Mouse (Mus musculus): Measurements from ENCODE around the gene Lilra6. TPM values are rescaled to one million over a fixed set of nuclear protein-coding genes. Genes with fewer than 3 reads are reported as not detected.
"Not testable (repeated sequence)": the region's sequence is repeated elsewhere in the genome, so short reads cannot be mapped to it uniquely, and the experiment has no call there.

The Lilra6 gene
- 0.14 TPM in 1 of 2 replicates, not detected in the other for polyA plus RNA-seq (2016; fragmentation: Nextera tagmentation; extraction: Ambion mirVana)

- H3K36me3 ChIP-seq; H3K27ac ChIP-seq; H3K27me3 ChIP-seq; ATAC-seq (ENCODE audit: insufficient number of reproducible peaks, insufficient read depth, low FRiP score, low TSS enrichment); H3K4me2 ChIP-seq (replicated peaks); H3K4me3 ChIP-seq; H3K4me1 ChIP-seq; H3K9ac ChIP-seq; H3K9me3 ChIP-seq: not testable (repeated sequence)
- WGBS = 65% methylated on average over 2 of the region's 2 CpGs
Measured at GRCm38 (mm10) chr7:3915387-3915786, at the start of gene Lilra6. Gene Lilra6 (minus strand): TSS chr7:3915503.

GRCm38 (mm10) chr7:3962017-3962416 lies 46.7 kb upstream of the Lilra6 start:
- no peak overlapping the region for H3K4me2 ChIP-seq (replicated peaks)
- no peak for ATAC-seq (ENCODE audit: insufficient number of reproducible peaks, insufficient read depth, low FRiP score, low TSS enrichment)
- no peak overlapping the region for H3K4me3 ChIP-seq
- no peaks in the 10 kb centered on the region for H3K36me3 ChIP-seq
- H3K4me1 ChIP-seq = no peaks in the 10 kb centered on the region
- no peak overlapping the region for H3K27ac ChIP-seq
- no peaks in the 10 kb centered on the region for H3K27me3 ChIP-seq
- no peaks in the 10 kb centered on the region for H3K9me3 ChIP-seq
- 74% methylated on average over 2 of the region's 2 CpGs for WGBS
- no peak overlapping the region for H3K9ac ChIP-seq

- Histone ChIP-seq H3K9me3 (peaks cover 9% of the 10 kb centered on the region; the same call in 1 of the 2 replicates), H3K9ac (no peak overlapping the region), H3K27me3 (no peaks in the 10 kb centered on the region), H3K4me3 (no peak overlapping the region), H3K27ac (no peak overlapping the region), H3K4me1 (no peaks in the 10 kb centered on the region), H3K36me3 (no peaks in the 10 kb centered on the region), H3K4me2 (replicated peaks) (no peak overlapping the region)
- 82% methylated on average over 3 of the region's 3 CpGs for WGBS
- no peak for ATAC-seq (ENCODE audit: insufficient number of reproducible peaks, insufficient read depth, low FRiP score, low TSS enrichment)
Measured at GRCm38 (mm10) chr7:3957387-3957786, 42.1 kb upstream of the Lilra6 start.

DNA sequence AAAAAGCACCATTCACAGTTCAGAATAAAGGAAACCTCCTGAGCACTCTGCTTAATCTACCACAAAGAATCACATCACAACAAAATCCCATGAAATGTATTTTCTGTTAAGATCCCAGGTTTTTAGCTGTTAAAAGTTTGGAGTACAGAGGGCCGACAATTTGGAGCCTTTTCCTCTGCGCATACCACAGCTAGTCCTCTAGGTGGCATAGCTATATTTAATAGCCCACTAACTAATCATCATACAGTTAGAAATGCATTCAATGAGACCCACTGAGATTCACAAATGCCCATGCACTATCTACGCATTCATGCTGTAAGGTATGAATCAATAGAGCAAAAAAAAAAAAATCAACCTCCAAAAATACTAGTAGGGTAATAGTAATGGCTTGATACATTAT lies 33.9 kb upstream of the Lilra6 start:
- Histone ChIP-seq H3K4me1 (no peaks in the 10 kb centered on the region), H3K27ac (no peak overlapping the region), H3K4me3 (no peak overlapping the region), H3K9me3 (0 out of 2 replicates have a peak, but pooled peaks cover 4% of the 10 kb centered on the region), H3K4me2 (replicated peaks) (no peak overlapping the region), H3K9ac (no peak overlapping the region), H3K27me3 (no peaks in the 10 kb centered on the region), H3K36me3 (no peaks in the 10 kb centered on the region)
- ATAC-seq (ENCODE audit: insufficient number of reproducible peaks, insufficient read depth, low FRiP score, low TSS enrichment) = no peak
- 84% methylated on average over 3 of the region's 3 CpGs for WGBS

GRCm38 (mm10) chr7:3948223-3948622 lies 32.9 kb upstream of the Lilra6 start:
- no peak overlapping the region for H3K4me2 ChIP-seq (replicated peaks)

DNA sequence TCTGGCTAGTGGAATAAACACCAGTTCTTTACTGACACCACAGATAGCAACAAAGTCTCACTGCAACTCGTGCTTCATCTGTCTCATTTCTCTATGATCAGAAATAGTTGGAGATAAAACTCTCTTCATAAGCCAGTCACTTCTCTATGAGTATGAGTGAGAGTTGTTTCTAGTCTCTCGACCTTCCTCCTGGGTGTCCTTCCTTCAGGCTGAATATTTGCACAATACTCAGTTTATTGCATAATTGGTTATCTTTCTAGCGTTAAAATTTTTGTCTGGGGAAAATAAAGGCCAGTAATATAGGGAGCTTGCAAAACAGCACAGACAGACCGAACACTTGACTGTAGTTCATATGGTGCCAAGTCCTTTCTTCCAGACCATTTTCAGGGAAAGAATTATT lies 30.8 kb upstream of the Lilra6 start:
- H3K36me3 ChIP-seq = no peaks in the 10 kb centered on the region
- no peak overlapping the region for H3K27ac ChIP-seq
- H3K27me3 ChIP-seq = no peaks in the 10 kb centered on the region
- H3K9ac ChIP-seq = no peak overlapping the region
- H3K4me1 ChIP-seq = no peaks in the 10 kb centered on the region
- WGBS = 68% methylated on average over 4 of the region's 4 CpGs
- H3K9me3 ChIP-seq = 0 out of 2 replicates have a peak, but pooled peaks cover 4% of the 10 kb centered on the region
- no peak overlapping the region for H3K4me3 ChIP-seq
- no peak overlapping the region for H3K4me2 ChIP-seq (replicated peaks)
- no peak for ATAC-seq (ENCODE audit: insufficient number of reproducible peaks, insufficient read depth, low FRiP score, low TSS enrichment)

More at GRCm38 (mm10) chr7:3948223-3948622, 32.9 kb upstream of the Lilra6 start:
- no peak overlapping the region for H3K9ac ChIP-seq
- no peaks in the 10 kb centered on the region for H3K27me3 ChIP-seq
- H3K36me3 ChIP-seq = no peaks in the 10 kb centered on the region
- H3K4me3 ChIP-seq = no peak overlapping the region
- 0 out of 2 replicates have a peak, but pooled peaks cover 4% of the 10 kb centered on the region for H3K9me3 ChIP-seq
- H3K4me1 ChIP-seq = no peaks in the 10 kb centered on the region
- ATAC-seq (ENCODE audit: insufficient number of reproducible peaks, insufficient read depth, low FRiP score, low TSS enrichment) = no peak
- 75% methylated on average over 4 of the region's 4 CpGs for WGBS
- H3K27ac ChIP-seq = no peak overlapping the region

- H3K27ac ChIP-seq = no peak overlapping the region
- H3K9ac ChIP-seq = no peak overlapping the region
- no peak for ATAC-seq (ENCODE audit: insufficient number of reproducible peaks, insufficient read depth, low FRiP score, low TSS enrichment)
- 69% methylated on average over 3 of the region's 3 CpGs for WGBS
- H3K4me3 ChIP-seq = no peak overlapping the region
- no peaks in the 10 kb centered on the region for H3K9me3 ChIP-seq
- H3K36me3 ChIP-seq = no peaks in the 10 kb centered on the region
- H3K27me3 ChIP-seq = no peaks in the 10 kb centered on the region
- H3K4me2 ChIP-seq (replicated peaks) = no peak overlapping the region
- H3K4me1 ChIP-seq = no peaks in the 10 kb centered on the region
Measured at GRCm38 (mm10) chr7:3940915-3941314, 25.6 kb upstream of the Lilra6 start.

DNA sequence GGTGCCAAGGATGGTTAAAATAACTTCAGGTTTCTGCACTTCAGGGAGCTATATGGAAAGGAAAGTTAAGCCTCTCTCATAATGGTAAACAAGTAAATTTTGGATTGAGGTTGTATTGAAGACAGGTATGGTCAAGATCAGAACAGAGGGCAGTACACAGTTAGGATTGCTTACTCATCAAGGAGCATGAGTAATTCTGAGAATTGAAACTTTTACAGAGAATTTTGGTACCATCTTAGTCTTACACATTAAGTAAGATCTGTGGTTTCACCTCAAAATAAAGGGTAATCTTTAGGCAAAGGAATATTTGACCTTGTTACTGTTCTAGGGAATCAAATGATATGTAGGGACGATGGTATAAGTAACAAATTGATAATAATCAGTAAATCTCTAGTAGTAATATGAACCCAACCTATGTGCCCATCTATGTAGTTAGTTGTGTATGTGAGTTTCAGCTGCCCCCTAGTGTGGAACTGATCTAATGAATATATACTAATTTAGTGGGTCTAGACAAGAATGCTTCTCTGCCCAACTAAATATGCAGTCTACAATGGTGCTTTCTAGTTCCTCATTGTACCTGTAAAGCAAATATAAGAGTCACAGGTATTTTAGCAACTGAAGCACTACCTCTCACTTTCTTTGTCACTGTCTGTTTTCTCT lies 24.7 kb upstream of the Lilra6 start:
- Histone ChIP-seq H3K4me1 (no peaks in the 10 kb centered on the region), H3K4me2 (replicated peaks) (no peak overlapping the region), H3K4me3 (no peak overlapping the region), H3K27me3 (no peaks in the 10 kb centered on the region), H3K27ac (no peak overlapping the region), H3K9ac (no peak overlapping the region), H3K36me3 (no peaks in the 10 kb centered on the region), H3K9me3 (no peaks in the 10 kb centered on the region)
- WGBS = 68% methylated on average over 1 of the region's 1 CpGs
- no peak for ATAC-seq (ENCODE audit: insufficient number of reproducible peaks, insufficient read depth, low FRiP score, low TSS enrichment)

- H3K9me3 ChIP-seq; H3K27me3 ChIP-seq; H3K27ac ChIP-seq; H3K4me3 ChIP-seq; ATAC-seq (ENCODE audit: insufficient number of reproducible peaks, insufficient read depth, low FRiP score, low TSS enrichment); H3K4me1 ChIP-seq; H3K4me2 ChIP-seq (replicated peaks); H3K9ac ChIP-seq; H3K36me3 ChIP-seq: not testable (repeated sequence)
Measured at GRCm38 (mm10) chr7:3935473-3935872, 20.2 kb upstream of the Lilra6 start.

DNA sequence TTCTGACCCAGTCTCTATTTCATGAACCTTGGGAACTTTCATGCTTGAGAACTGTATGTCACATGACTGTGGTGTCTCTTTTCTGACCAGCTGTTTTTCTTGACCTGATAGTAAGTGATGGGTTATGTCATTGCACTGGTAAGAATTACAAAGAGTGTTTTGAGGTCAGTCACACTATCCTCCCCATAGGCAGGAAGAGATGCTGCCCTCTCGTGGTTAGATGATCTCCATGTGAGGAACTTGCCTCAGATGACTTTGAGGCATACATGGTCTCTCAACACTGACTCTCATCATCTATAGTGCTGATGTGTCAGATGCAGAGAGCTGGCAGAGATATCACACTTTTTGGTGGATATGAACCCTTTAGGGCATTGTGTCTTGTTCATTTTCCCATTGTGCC lies 11.6 kb downstream of the Lilra6 start:
- H3K4me3 ChIP-seq = no peak overlapping the region
- H3K27me3 ChIP-seq = no peaks in the 10 kb centered on the region
- no peak overlapping the region for H3K4me2 ChIP-seq (replicated peaks)
- no peak overlapping the region for H3K9ac ChIP-seq
- H3K9me3 ChIP-seq = no peaks in the 10 kb centered on the region
- 17% methylated on average over 1 of the region's 1 CpGs for WGBS
- no peak for ATAC-seq (ENCODE audit: insufficient number of reproducible peaks, insufficient read depth, low FRiP score, low TSS enrichment)
- no peaks in the 10 kb centered on the region for H3K4me1 ChIP-seq
- no peaks in the 10 kb centered on the region for H3K36me3 ChIP-seq
- H3K27ac ChIP-seq = no peak overlapping the region

- H3K4me2 ChIP-seq (replicated peaks); H3K9me3 ChIP-seq; H3K4me3 ChIP-seq; H3K36me3 ChIP-seq; H3K9ac ChIP-seq; H3K27me3 ChIP-seq; H3K4me1 ChIP-seq; ATAC-seq (ENCODE audit: insufficient number of reproducible peaks, insufficient read depth, low FRiP score, low TSS enrichment); H3K27ac ChIP-seq: not testable (repeated sequence)
- 62% methylated on average over 3 of the region's 3 CpGs for WGBS
Measured at GRCm38 (mm10) chr7:3898036-3898590, 17.2 kb downstream of the Lilra6 start, which contains the start of gene Gm14548. Gene Gm14548 (minus strand): TSS chr7:3898120.

- H3K36me3 ChIP-seq; H3K9ac ChIP-seq; H3K27me3 ChIP-seq; ATAC-seq (ENCODE audit: insufficient number of reproducible peaks, insufficient read depth, low FRiP score, low TSS enrichment); H3K9me3 ChIP-seq; H3K4me2 ChIP-seq (replicated peaks); H3K4me1 ChIP-seq; H3K4me3 ChIP-seq; H3K27ac ChIP-seq: not testable (repeated sequence)
- WGBS = no CpG with 5 or more reads among the region's 1 CpGs
Measured at GRCm38 (mm10) chr7:3875032-3875431, 40.3 kb downstream of the Lilra6 start.
